Mouse (Mus musculus) gastrocnemius, adult 2 months (tissue): Measurements from ENCODE around the gene Klf2. TPM values are rescaled to one million over a fixed set of nuclear protein-coding genes. Genes with fewer than 3 reads are reported as not detected.
A peak's percentile ranks its signal among the peaks of the same experiment; 100 is the strongest.

Experiments used
- DNase-seq: peaks from one replicate; pipeline ENCODE4 v3.0.0; 2022
- H3K27ac ChIP-seq: fragments of 200-600 bp; 2 replicates; pipeline ENCODE4 v1.8.1; 2022; ENCODE audit warnings: mild to moderate bottlenecking
- H3K4me3 ChIP-seq: fragments of 200-600 bp; 2 replicates; pipeline ENCODE4 v1.8.1; 2022; ENCODE audit warnings: mild to moderate bottlenecking, moderate library complexity
- CTCF ChIP-seq: fragments of 200-600 bp; IDR thresholded peaks from 2 replicates; pipeline ENCODE4 v1.8.1; 2022; ENCODE audit warnings: antibody characterized with exemption, mild to moderate bottlenecking, moderate library complexity
- intact Hi-C: fragments of 180-260 bp; cut with DNase I; formaldehyde crosslinking; loops from one replicate; pipeline ENCODE4 v1.15.1; 2025
- total RNA-seq, 2 experiments: library from RNA; stranded (reverse); gene quantifications; 2 replicates each; pipeline ENCODE4 v1.2.3; 2021

Klf2 gene
- total RNA-seq, 2 experiments from 2014 or later, result 9.1 to 38.9 TPM

DNA sequence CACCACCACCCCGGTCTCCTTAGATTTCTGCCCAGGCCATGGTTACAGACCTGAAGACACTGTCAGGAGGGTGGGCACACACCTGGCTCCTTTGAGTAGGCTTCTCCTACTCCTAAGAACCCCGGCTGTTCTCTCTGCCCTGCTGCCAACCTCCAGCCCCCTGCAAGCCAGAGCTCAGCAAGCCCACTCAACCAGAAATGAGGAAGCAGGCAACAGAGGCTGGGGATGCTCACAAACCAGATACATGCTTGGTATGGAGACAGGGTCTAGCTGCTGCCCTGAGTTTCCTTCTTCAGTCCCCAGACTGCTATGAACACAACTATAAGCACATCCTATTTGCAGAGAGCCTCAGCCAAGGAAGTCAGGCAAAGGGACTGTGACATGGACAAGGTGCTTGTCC lies 29.3 kb downstream of the Klf2 start:
- intact Hi-C loops, result no loop called here
- H3K27ac ChIP-seq, result no peak overlapping the region
- no peak overlapping the region for H3K4me3 ChIP-seq
- DNase-seq, result no peak
- no peak for TF ChIP-seq CTCF

DNA sequence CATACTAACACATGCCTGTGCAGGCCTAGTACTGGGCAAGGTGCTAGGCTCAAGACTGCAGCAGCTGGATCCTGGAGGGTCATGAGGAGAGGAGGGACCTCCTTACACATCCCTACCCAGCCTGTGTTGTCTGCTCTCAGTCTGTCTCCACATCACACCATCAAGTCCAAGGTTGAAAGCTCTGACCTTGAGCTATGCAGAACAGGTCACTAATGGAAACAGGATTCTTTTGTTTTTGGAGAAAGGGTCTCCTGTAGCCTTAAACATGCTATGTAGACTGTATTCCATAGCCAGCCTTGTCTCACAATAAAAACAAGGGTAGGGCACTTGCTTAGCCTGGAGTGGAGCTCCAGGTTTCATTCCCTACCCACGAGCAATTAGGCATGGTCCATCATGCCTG lies 30.1 kb downstream of the Klf2 start:
- DNase-seq, result no peak
- intact Hi-C loops, result no loop called here
- Histone ChIP-seq H3K27ac (peak overlapping the region; percentile 20; the same call in 1 of the 2 replicates), H3K4me3 (no peak overlapping the region)
- no peak for TF ChIP-seq CTCF

DNA sequence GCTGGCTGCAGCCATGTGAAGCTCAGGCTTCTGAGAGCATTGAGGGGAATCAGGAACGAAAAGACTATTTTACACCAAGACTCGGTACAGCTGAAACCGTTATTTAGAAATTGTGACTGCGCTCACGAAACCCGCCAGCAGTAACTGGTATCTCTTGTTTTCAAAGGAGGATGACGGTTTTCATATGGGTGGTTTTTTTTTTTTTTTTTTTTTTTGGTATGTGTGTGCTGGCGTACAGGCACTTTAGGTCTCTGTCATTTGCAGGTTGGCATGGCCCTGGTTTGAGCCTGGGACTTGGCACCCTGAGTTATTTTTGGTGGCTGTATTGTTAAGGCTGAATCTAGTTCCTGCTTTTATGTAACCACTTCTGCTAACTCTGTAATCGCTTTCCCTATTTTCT lies 31.0 kb downstream of the Klf2 start:
- TF ChIP-seq CTCF, result no peak
- H3K27ac ChIP-seq, result peak overlapping the region; percentile 20; the same call in 1 of the 2 replicates
- DNase-seq, result no peak
- intact Hi-C loops, result no loop called here
- H3K4me3 ChIP-seq, result no peak overlapping the region

DNA sequence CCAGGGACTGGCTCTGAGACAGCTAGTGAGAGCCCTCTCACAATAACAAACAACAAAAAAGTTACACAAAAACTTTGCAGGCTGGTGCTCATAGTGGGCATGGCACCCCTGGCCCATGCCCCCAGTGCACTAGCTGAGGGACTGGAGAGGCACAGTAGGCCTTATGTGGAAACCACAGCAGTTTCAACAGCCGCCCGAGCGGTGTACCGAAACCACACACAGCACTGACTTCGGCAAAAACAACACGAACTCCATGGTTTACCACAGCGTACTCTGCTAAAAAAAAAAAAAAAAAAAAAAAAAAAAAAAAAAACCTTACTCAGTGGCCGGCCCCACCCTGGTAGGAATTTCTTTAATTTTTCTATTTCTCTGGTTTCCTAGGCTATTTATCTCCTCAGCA lies 31.9 kb downstream of the Klf2 start:
- intact Hi-C loops, result no loop called here
- no peak for TF ChIP-seq CTCF
- H3K4me3 ChIP-seq, result no peak overlapping the region
- DNase-seq, result no peak
- H3K27ac ChIP-seq, result no peak overlapping the region; the same call in 1 of the 2 replicates

DNA sequence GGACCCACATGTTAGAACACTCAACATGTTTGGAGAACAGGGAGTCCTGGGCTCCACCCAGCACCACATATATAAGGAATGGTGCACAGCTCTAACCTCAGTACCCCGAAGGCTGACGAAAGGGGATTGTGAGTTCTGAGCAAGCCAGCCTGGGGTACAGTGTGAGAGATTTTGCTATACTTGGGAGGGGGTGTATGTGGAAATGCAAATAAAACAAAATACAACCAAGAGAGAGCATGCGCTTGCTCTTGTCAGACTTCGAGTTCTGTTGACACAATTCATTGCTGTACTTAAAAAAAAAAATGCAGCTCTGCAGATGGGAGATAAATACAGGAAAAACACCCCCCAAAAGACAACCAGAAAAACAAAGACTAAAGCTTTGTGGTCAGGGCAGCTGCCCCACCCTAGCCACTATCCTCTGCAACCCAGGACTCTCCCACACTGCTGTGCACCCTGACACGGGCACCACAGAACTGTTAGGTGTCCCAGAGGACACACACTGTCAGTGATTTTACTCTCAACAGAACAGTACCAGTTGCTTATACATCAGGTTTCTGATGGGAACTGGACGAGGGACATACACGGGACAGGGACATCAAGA lies 32.7 kb downstream of the Klf2 start:
- TF ChIP-seq CTCF, result no peak
- DNase-seq, result no peak
- Histone ChIP-seq H3K4me3 (no peak overlapping the region), H3K27ac (0 out of 2 replicates have a peak overlapping the region, but pooled peaks have one; percentile 2)
- intact Hi-C loops, result no loop called here

DNA sequence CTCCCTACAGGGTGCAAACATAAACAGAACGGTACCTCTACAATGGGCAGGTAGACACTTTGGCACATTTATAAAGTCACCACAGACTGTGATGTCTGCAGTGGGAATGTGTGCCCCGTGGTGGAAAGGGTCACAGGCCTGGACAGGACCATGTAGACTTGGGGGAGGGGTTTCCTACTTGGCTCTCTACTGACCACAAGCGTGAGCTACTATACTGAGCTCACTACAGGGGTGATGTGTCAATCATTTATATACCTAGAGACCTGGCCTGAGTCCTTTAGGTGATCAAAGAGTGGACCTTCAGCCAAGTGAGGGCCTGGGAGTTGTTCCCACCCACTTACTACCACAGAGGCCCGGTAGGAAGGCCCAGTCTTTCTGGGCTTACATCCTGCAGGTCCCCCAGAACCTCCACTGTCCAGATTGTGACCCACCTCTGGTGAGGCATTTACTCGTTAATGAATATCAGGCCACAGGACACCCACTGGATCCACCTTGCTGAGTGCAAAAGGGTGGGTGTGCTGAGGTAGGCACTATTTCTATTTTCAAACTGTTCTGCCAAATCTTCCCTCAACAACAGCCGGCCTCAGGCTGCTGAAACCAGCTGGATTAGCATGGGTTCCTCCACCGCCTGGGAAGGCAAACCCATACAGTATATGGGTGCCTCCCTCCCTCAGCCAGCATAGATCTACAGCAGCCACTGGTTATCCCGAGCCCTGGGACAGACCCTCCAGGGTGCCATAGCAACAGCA lies 34.3 kb downstream of the Klf2 start:
- TF ChIP-seq CTCF, result no peak
- no peak overlapping the region for H3K4me3 ChIP-seq
- H3K27ac ChIP-seq, result peak overlapping the region; percentile 80
- intact Hi-C loops, result no loop called here
- DNase-seq, result no peak

DNA sequence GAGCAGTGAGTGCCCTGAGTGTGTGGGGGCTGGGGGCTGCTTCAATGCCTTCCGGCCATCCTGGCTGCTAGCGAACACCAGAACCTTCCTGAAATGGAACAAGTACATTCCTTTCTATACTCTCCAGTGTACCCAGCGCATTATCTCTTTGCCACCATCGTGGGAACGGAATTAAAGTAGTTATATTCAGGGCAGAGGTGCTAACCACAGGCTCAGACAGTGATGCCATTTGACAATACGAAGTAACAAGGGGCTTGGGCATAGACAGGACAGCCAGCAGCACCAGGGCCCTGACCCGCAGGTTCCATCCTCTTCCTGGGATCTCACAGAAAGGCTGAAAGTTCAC lies 34.8 kb downstream of the Klf2 start:
- Histone ChIP-seq H3K4me3 (no peak overlapping the region), H3K27ac (peak overlapping the region; percentile 80)
- no peak for TF ChIP-seq CTCF
- intact Hi-C loops, result no loop called here
- no peak for DNase-seq

DNA sequence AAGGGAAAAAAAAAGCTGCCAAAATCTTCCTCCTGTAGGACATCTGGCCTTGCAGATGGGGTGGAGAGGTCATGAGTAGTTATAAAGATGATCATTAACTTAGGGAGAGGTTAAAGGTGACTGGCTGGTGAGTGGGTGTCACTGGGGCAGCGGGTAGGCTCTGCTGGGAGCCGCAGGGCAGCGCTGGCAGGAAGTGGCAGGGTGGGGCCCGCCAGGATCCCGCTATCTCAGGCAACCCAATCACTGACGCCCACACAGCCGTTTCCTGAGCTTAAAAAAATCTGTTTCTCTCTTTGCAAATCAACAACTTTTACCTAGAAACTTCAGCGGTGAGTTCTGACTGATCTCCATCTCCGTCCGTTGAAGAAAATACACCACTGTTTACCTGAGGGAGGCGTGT lies 35.4 kb downstream of the Klf2 start:
- peak overlapping the region; percentile 11; the same call in 1 of the 2 replicates for H3K4me3 ChIP-seq
- peak; percentile 52 for DNase-seq
- peak overlapping the region; percentile 80 for H3K27ac ChIP-seq
- no peak for TF ChIP-seq CTCF
- intact Hi-C loops, result no loop called here

DNA sequence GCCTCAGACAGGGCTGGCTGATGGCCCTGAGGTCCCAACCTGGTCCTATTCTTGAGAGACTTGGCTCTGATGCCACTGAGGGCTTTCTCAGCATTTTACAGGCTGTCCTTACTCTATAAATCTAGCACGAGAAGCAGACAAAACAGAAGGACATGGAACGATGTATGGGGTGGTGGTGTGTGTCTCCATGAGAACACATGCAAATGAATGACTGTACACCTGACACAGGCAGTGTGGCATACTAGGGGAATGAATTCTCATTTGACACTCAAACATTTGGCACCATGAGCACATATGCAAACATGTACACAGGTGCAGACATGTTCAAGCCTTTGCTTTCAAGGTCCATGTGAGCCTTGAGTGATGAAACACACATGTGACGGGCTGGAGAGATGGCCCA lies 37.8 kb downstream of the Klf2 start:
- intact Hi-C loops, result no loop called here
- DNase-seq, result no peak
- H3K4me3 ChIP-seq, result no peak overlapping the region
- no peak for TF ChIP-seq CTCF
- H3K27ac ChIP-seq, result no peak overlapping the region

DNA sequence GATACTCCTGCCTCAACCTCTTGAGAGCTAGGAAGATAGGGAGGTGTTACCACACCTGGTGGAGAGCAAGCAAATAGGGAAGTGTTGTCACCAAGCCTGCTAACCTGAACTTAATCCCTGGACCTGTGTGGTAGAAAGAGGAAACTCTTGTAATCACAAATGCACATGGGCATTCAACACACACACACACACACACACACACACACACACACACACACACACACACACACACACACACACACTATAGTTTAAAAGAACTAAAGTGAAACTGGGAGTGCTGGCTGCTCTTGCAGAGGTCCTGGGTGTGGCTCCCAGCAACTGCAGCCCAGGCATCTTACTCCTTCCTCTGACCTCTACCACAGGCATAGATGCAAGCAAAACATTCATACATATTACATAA lies 41.3 kb downstream of the Klf2 start:
- intact Hi-C loops, result no loop called here
- no peak overlapping the region for H3K4me3 ChIP-seq
- TF ChIP-seq CTCF, result no peak
- DNase-seq, result no peak
- H3K27ac ChIP-seq, result peak overlapping the region; percentile 43

DNA sequence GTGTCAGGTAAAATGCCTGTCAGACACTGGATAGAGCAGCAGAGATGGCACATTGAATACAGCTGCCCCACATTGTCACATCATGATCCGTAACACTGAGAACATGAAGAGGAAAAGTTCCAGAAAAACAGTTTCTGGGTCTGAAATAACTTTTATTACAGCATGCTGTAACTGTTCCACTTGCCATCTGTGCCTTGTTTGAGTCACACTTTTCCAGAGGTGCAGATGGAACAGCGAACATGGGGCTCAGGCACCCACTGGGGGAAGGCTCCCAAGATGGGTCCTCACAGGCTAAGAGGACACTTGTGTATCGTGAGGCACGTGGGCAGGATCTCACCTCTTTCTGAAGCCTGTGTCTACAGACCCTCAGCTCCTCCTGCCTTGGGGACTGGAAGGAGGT lies 43.9 kb downstream of the Klf2 start:
- H3K27ac ChIP-seq, result peak overlapping the region; percentile 51
- DNase-seq, result no peak
- H3K4me3 ChIP-seq, result no peak overlapping the region
- TF ChIP-seq CTCF, result no peak
- intact Hi-C loops, result no loop called here

DNA sequence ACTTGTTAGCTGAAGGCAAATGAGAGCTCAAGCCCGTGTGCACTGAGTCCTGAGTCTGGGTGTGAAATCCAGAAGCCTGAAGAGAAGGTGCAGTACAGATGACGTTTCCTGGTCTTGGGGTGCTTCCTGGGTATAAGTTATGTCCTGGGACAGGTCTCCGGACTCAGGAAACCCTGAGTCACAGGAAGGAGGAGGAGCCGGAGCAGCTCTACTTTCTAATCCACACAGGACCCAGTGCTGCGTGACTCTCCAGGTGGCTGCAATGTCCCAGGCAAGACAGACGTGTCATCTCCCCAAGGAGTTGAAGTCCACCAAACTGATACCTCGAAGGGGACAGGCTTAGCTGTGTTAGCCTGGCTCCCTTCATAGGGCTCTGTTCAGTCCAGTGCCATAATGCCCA lies 44.6 kb downstream of the Klf2 start:
- intact Hi-C loops, result no loop called here
- DNase-seq, result no peak
- no peak for TF ChIP-seq CTCF
- Histone ChIP-seq H3K27ac (peak overlapping the region; percentile 51), H3K4me3 (peak overlapping the region; percentile 33; the same call in 1 of the 2 replicates)

DNA sequence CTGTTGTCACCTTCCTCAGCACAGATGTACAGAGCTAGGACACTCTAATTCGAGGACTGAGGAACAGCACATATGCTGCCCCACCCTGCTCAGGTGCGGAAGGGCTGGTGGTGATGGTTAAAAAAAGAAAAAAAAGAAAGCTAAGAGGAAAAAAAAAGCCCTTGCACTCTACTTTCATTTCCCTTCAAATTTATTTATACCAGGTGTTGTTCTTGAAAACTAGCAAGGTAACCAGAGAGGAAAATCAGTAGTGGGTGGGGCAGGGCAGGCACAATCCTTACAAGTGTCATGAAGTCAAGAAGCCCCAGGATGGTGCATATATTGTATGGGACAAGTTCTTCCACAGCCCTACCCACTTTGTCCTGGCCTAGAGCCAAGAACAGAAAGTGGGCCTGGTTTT lies 46.2 kb downstream of the Klf2 start:
- Histone ChIP-seq H3K27ac (peak overlapping the region; percentile 51), H3K4me3 (no peak overlapping the region)
- no peak for DNase-seq
- no peak for TF ChIP-seq CTCF
- intact Hi-C loops, result loop anchor here (5.0 kb wide), 1 partner anchor 43 kb away; no protein-coding TSS in a partner anchor

DNA sequence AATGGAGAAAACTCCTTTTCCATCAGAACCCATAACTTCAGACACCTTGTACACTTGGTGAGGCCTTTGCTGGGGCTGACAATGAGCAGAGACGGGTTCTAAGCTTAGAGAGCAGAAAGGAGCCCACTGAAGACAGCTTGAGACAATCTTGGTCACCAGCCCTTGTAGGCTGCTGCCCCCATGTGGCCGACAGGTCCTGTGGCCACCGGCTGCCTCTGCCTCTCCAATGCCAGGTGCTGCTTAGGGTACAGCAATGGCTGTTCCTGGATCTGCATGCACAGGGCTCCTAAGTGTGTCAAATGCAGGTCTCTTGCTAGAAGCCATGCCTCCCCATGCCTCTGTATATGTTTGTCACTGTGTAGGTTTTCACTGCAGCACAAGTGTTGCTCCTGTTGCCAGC lies 47.0 kb downstream of the Klf2 start:
- intact Hi-C loops, result loop anchor here (1.0 to 5.0 kb wide), 4 partner anchors 44 to 190 kb away; no protein-coding TSS in a partner anchor
- peak; percentile 85 for DNase-seq
- Histone ChIP-seq H3K4me3 (no peak overlapping the region), H3K27ac (peak overlapping the region; percentile 51)
- no peak; the same call in 1 of the 2 replicates for TF ChIP-seq CTCF
